Mouse (Mus musculus): Measurements from ENCODE around the gene Grcc10.

DNA sequence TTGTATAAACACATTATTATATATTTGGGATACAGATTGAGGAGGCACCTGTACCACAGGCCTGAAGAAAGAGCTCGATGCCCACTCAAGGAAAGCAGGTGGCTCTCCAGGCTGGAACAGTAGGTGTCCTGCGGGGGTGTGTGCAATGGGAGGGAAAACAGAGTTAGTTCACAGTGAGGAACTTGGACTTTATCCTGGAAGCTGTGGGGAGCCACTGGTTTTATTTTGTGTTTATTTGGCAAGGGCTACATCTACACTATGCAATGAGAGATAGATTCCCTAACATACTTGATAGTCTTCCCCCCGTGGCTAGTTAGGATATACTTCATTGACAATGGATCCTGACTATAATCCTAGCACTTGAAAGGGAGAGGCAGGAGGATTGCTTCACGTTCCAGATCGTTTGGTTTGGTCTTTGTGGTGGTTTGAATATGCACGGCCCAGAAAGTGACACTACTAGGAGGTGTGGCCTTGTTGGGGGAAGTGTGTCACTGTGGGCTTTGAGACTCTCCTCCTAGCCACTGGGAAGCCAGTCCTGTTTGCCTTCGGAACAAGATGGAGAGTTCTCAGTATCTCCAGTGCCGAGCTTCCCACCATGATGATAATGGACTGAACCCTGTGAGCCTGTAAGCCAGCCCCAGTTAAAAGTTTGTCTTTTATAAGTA, 45.7 kb upstream of the Grcc10 start:
- no peak for TF ChIP-seq E2F4 (IDR thresholded peaks at IDR 0.05; ENCODE audit: insufficient read depth)
- no peak for TF ChIP-seq MYOG (IDR thresholded peaks at IDR 0.05; ENCODE audit: control insufficient read depth in 1 of 3, insufficient read depth in 1 of 3, insufficient read length in 2 of 3, low read depth in 2 of 3)
- TF ChIP-seq USF1 (IDR thresholded peaks at IDR 0.05; ENCODE audit: low read depth), result no peak
- no peak for TF ChIP-seq MAX (IDR thresholded peaks at IDR 0.05; ENCODE audit: low read depth)
- no peak for TF ChIP-seq POLR2A (IDR thresholded peaks at IDR 0.05; ENCODE audit: insufficient read length, low read depth)
- no peak for TF ChIP-seq MYOD1 (IDR thresholded peaks at IDR 0.05; ENCODE audit: control insufficient read depth in 1 of 3, insufficient read length in 2 of 3, low read depth in 2 of 3)
- TF ChIP-seq POLR2AphosphoS2 (IDR thresholded peaks at IDR 0.05; ENCODE audit: insufficient read length, low read depth), result no peak
- TF ChIP-seq CEBPB (IDR thresholded peaks at IDR 0.05; ENCODE audit: insufficient read depth, poor library complexity, severe bottlenecking), result no peak
